Mouse (Mus musculus): ENCODE results near the gene Dok5. TPM values are rescaled to one million over a fixed set of nuclear protein-coding genes. Genes with fewer than 3 reads are reported as not detected.

Gene Dok5
- total and polyA plus RNA-seq, 3 experiments, result 0.26 to 0.45 (median 0.41) TPM

Other genes starting within 250 kb of the Dok5 start
- gene Pfdn4, start 235.4 kb upstream of the Dok5 start, total RNA-seq (2021), result 10 to 100 TPM; 10.1 to 21.0 TPM
- gene Pfdn4, start 235.4 kb upstream of the Dok5 start, polyA plus RNA-seq (2012; rRNA removed), result 3.8 and 4.1 TPM in 2 replicates
- not detected for gene Cyp24a1, start 234.7 kb upstream of the Dok5 start, total RNA-seq (2021)
- 0.04 and 0.06 TPM in 2 replicates for gene Cyp24a1, start 234.7 kb upstream of the Dok5 start, polyA plus RNA-seq (2012; rRNA removed)
- gene 4930470P17Rik, start 129.8 kb upstream of the Dok5 start, total RNA-seq (2021), result not detected
- gene 4930470P17Rik, start 129.8 kb upstream of the Dok5 start, polyA plus RNA-seq (2012; rRNA removed), result not detected in 2 replicates